Mouse (Mus musculus) intestine, embryonic 14.5 days (tissue): ENCODE measurements around the gene Mpl. TPM values are rescaled to one million over a fixed set of nuclear protein-coding genes. Genes with fewer than 3 reads are reported as not detected.

Experiments used
- ATAC-seq: fragments of 200-750 bp; cut with Nextera tagmentation; replicated peaks from 2 replicates; pipeline ENCODE4 v1.8.0; 2017; ENCODE audit warnings: low read depth, moderate number of reproducible peaks, moderate TSS enrichment, moderate library complexity; ENCODE audit not compliant: low FRiP score, low TSS enrichment
- DNase-seq: peaks from one replicate; pipeline ENCODE4 v3.0.0-alpha.2; 2018; ENCODE audit warnings: low spot score
- H3K27ac ChIP-seq: fragments of 300-500 bp; sonication (generic); 2 replicates; pipeline ENCODE4 v1.5.1; 2014; ENCODE audit warnings: low read depth, mild to moderate bottlenecking, control low read depth
- H3K27me3 ChIP-seq: fragments of 300-500 bp; sonication (generic); replicated peaks from 2 replicates; pipeline ENCODE4 v1.6.1; 2014; ENCODE audit warnings: low read length, control low read depth; ENCODE audit not compliant: control insufficient read depth, insufficient read depth
- H3K36me3 ChIP-seq: fragments of 300-500 bp; sonication (generic); 2 replicates; pipeline ENCODE4 v1.6.1; 2014; ENCODE audit warnings: low read length, control low read depth; ENCODE audit not compliant: control insufficient read depth, insufficient read depth
- H3K4me1 ChIP-seq: fragments of 300-500 bp; sonication (generic); replicated peaks from 2 replicates; pipeline ENCODE4 v1.6.1; 2014; ENCODE audit warnings: low read length, control low read depth, mixed read lengths; ENCODE audit not compliant: control insufficient read depth, insufficient read depth
- H3K4me2 ChIP-seq: fragments of 300-500 bp; sonication (generic); 2 replicates; pipeline ENCODE4 v1.6.1; 2014; ENCODE audit warnings: low read length
- H3K4me3 ChIP-seq: fragments of 300-500 bp; sonication (generic); 2 replicates; pipeline ENCODE4 v1.5.1; 2014; ENCODE audit warnings: low read depth, low read length, control low read depth, mixed read lengths
- H3K9ac ChIP-seq: fragments of 300-500 bp; sonication (generic); 2 replicates; pipeline ENCODE4 v1.6.1; 2014; ENCODE audit warnings: mild to moderate bottlenecking, low read length
- H3K9me3 ChIP-seq: fragments of 300-500 bp; sonication (generic); 2 replicates; pipeline ENCODE4 v1.6.1; 2016; ENCODE audit warnings: low read length, control low read depth; ENCODE audit not compliant: control insufficient read depth
- WGBS: fragments of 180-500 bp; shearing (Covaris S2); extraction: QIAGEN DNeasy Blood & Tissue Kit; methylation state at CpG from one replicate; pipeline ENCODE4 v1.1.7; 2014; 5-methylcytosine and 5-hydroxymethylcytosine counted together
- polyA plus RNA-seq: library from polyadenylated mRNA; unstranded; fragments of >200 nt; fragmentation: Nextera tagmentation; extraction: Ambion mirVana; gene quantifications from 2 replicates; pipeline ENCODE4 v1.2.1, GENCODE M21; 2014

Mpl gene
- polyA plus RNA-seq, 1 experiment from 2014 or later = 0.46 TPM

DNA sequence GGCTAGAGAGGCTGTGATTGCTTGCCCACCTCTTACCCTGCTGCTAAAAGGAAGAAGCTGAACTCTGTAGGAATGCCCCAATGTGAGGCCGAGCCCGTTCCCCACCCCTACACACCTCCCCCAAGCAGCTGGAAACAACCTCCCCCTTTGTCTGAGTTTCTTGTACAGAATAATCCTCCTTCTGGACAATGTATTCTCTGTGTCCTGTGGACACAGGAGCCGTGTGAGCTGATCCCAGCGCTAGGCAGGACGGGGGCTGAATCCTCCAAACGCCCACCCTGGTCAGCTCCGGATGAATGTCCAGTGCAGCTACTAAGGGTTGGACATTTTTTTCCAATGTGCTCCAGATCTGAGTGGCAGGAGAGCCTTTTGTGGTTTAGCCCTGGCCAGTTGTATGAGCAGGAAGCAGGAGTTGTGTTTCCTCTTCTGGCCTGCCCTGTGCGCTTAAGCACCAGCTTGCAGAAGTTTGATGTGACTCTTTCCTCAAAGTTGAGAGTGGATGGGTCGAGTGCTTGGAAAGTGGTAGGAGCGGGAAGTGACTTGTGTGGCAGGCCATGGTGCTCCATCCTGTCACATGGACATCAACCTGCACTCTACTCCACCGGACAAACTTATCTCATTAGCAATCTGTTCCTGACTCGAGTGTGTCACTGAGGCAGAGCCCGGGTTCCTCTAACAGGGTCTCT, 40.1 kb downstream of the Mpl start:
- Histone ChIP-seq H3K9me3 (no peaks in the 10 kb centered on the region), H3K9ac (no peak overlapping the region), H3K27ac (no peak overlapping the region), H3K36me3 (peaks cover 85% of the 10 kb centered on the region), H3K4me2 (no peak overlapping the region), H3K4me1 (no peaks in the 10 kb centered on the region), H3K4me3 (no peak overlapping the region), H3K27me3 (no peaks in the 10 kb centered on the region)
- ATAC-seq (no peak), DNase-seq (no peak)
- 83% methylated on average over 13 of the region's 13 CpGs for WGBS

DNA sequence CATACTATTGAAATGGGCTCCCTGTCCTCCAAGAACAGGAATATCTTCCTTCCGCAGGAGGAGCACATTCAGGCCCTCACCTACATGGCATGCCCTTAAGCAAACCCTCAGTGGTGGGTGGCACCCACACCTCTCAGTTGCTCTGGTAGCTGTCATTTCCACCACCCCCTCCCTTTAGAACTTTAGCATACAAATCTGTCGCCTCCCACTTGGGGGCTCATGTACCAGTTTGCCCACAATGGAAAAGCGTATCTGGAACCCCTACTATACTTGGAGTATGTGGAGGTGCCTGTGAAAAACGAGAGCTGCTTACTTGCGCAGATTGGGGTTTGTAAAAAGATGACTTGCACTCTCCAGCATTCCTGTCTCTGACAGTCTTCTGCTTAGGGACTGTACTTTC, 41.0 kb downstream of the Mpl start:
- Histone ChIP-seq H3K4me1 (no peaks in the 10 kb centered on the region), H3K27ac (0 out of 2 replicates have a peak overlapping the region, but pooled peaks have one; percentile 7), H3K4me2 (no peak overlapping the region), H3K9me3 (no peaks in the 10 kb centered on the region), H3K36me3 (peaks cover 89% of the 10 kb centered on the region), H3K4me3 (no peak overlapping the region), H3K27me3 (no peaks in the 10 kb centered on the region), H3K9ac (no peak overlapping the region)
- no peak for ATAC-seq
- DNase-seq = no peak
- WGBS = 91% methylated on average over 5 of the region's 5 CpGs

DNA sequence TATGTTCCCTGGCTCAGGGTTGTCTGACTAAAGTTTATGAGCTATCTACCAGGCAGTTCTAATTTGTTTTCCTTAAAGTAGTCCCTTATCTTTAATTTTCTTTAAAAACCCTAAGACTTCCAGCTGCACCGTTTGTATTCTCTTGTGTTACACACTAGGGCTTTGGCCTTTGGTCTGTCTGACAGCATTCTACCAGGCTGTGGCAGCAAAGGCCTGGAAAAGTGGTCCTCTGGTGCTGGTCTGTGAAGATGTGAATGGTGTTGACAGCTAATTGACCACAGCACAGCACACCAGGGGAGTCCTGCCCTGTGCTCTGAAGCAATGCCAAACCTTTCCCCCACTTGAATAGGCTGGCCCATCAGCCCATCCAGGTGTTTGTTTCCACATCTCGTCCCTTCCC, 41.5 kb downstream of the Mpl start:
- no peaks in the 10 kb centered on the region for H3K4me1 ChIP-seq
- WGBS = 79% methylated on average over 2 of the region's 2 CpGs

DNA sequence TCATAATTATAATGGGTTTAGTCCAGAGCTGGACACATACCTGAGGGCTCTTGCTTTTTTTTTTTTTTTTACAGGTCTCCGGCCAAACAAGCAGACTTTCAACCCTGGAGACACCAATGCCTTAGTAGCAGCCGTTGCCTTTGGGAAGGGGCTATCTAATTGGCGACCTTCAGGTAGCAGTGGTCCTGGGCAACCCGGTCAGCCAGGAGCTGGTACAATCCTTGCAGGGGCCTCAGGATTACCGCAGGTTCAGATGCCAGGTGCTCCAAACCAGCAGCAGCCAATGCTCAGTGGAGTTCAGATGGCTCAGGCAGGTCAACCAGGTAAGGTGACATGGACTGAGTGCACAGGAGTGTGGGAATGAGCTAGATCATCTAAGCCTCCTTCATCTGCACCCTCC, 43.8 kb downstream of the Mpl start:
- DNase-seq (no peak), ATAC-seq (no peak)
- H3K4me1 ChIP-seq = peaks cover 8% of the 10 kb centered on the region
- H3K9me3 ChIP-seq = no peaks in the 10 kb centered on the region
- H3K9ac ChIP-seq = no peak overlapping the region
- H3K4me3 ChIP-seq = no peak overlapping the region
- H3K27ac ChIP-seq = no peak overlapping the region
- H3K27me3 ChIP-seq = no peaks in the 10 kb centered on the region
- peaks cover 77% of the 10 kb centered on the region for H3K36me3 ChIP-seq
- 94% methylated on average over 5 of the region's 5 CpGs for WGBS
- no peak overlapping the region for H3K4me2 ChIP-seq

More for the DNA sequence above, 41.5 kb downstream of the Mpl start:
- no peaks in the 10 kb centered on the region for H3K9me3 ChIP-seq
- no peak overlapping the region for H3K27ac ChIP-seq
- peaks cover 89% of the 10 kb centered on the region for H3K36me3 ChIP-seq
- no peaks in the 10 kb centered on the region for H3K27me3 ChIP-seq
- no peak overlapping the region for H3K4me3 ChIP-seq
- no peak overlapping the region for H3K4me2 ChIP-seq
- no peak for ATAC-seq
- no peak for DNase-seq
- no peak overlapping the region for H3K9ac ChIP-seq

DNA sequence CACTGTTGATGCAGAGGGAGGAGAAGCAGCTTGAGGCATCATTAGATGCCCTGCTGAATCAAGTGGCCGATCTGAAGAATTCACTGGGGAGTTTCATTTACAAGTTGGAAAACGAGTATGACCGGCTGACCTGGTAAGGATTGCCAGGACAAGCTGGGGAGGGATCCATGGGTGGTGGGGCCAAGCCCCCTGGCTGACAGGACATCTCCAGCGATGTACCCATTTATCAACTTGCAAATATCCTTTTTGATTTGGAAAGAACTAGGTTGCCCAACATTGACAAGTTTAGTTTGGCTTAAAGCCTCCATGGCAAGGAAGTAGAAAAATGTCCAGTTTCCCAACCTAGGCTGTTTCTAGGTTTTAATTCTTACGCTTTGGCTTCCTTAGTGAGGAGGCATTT, 46.4 kb downstream of the Mpl start:
- WGBS = 92% methylated on average over 5 of the region's 5 CpGs
- Histone ChIP-seq H3K4me3 (no peak overlapping the region), H3K27ac (no peak overlapping the region), H3K9ac (no peak overlapping the region), H3K36me3 (peaks cover 52% of the 10 kb centered on the region), H3K4me1 (peaks cover 14% of the 10 kb centered on the region), H3K4me2 (no peak overlapping the region), H3K9me3 (no peaks in the 10 kb centered on the region), H3K27me3 (no peaks in the 10 kb centered on the region)
- DNase-seq = no peak
- ATAC-seq = no peak

DNA sequence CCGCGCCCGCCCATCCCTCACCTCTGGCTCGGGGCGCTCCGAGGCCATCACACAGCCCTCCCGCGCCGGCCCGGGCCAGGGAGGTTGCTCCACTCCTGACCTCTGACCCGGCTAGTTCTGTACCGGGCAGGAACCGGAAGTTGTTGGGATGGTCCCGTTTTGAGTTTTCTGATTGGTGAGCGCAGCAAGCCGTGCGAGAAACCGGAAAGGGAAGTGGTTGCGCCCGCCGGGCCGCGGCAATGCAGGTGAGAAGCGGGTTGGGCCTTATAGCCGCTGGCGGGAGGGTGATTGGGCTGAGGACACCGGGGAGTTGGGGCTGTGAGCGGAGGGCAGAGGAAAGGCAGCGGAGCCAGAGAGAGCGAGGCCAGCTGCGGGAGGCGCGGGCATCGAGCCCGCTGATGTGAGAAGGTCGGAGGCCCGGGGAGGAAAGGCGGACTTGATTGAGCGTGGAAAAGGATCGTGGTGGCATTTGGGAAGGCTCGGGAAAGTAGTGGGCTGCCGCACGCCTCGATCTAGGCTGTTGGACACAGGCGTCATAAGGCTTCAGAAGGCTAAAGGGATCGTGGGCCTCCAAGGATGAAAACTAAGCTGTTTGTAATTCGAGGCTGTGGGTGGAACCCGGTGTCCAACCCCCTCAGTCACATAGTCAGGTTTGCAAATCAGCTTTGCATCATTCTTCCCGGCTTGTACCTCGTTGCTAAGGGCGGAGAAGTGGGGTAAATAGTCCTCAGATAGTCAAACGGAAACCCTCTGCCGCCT, 48.0 kb downstream of the Mpl start, which contains the start of the genes Szt2 and Med8:
Szt2 (minus strand) TSS at position 132 of the 759 bp plus-strand sequence.
Med8 (plus strand) TSS at position 196 of the 759 bp plus-strand sequence.
- H3K9ac ChIP-seq = peak within 1 kb of the TSS; percentile 87
- peak within 1 kb of the TSS; percentile 91 for H3K4me2 ChIP-seq
- H3K36me3 ChIP-seq = peaks cover 40% of the 10 kb centered on the region
- ATAC-seq (peak; percentile 94), DNase-seq (peak; percentile 90)
- H3K9me3 ChIP-seq = no peaks in the 10 kb centered on the region
- WGBS = under 1% methylated on average over 53 of the region's 53 CpGs
- H3K4me1 ChIP-seq = peaks cover 14% of the 10 kb centered on the region
- H3K4me3 ChIP-seq = peak within 1 kb of the TSS; percentile 98
- peak within 1 kb of the TSS; percentile 47; the same call in 1 of the 2 replicates for H3K27ac ChIP-seq
- H3K27me3 ChIP-seq = no peaks in the 10 kb centered on the region

DNA sequence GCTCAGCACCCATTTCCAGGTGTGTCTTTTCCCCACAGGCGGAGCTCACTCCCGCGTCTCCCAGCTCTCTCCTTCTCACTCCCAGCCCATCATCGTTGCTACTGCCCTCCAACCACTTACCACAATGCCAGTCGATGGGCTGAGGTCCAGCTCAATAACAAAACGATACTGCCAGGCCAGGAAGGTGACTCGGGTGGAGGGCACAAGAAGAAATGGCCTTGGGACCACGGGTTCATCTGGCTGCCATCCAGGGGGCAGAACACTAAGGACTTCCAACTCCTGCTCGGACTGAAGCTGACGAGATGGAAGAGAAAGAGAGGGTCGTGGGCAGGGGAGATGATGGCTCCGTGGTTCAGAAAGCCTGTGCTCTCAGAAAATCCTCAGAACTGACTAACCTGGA, 54.6 kb downstream of the Mpl start:
- H3K4me1 ChIP-seq = no peaks in the 10 kb centered on the region
- ATAC-seq (no peak), DNase-seq (no peak)
- no peaks in the 10 kb centered on the region for H3K9me3 ChIP-seq
- no peaks in the 10 kb centered on the region for H3K27me3 ChIP-seq
- H3K4me3 ChIP-seq = no peak overlapping the region
- H3K36me3 ChIP-seq = peaks cover 56% of the 10 kb centered on the region
- no peak overlapping the region for H3K4me2 ChIP-seq
- WGBS = 93% methylated on average over 12 of the region's 12 CpGs
- H3K9ac ChIP-seq = no peak overlapping the region
- H3K27ac ChIP-seq = no peak overlapping the region

DNA sequence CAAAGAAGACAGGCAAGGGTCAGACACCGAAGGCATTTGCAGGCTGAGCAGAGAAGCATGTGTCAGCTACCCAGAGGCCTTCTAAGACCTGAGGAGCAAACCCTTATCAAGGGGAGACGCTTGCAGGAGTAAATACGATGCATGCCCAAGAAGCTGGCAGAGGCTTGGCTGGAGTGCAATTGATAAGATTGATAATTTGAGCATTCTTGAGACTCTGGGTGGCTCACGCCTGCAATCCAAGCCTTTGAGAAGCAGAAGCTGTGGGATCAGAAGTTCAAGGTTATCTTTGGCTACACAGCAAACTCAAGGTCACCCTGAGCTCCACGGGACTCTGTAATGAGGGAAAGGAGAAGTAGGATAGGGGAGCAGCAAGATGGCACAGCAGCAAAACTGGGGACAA, 55.4 kb downstream of the Mpl start:
- H3K4me1 ChIP-seq = no peaks in the 10 kb centered on the region
- H3K9me3 ChIP-seq = no peaks in the 10 kb centered on the region
- H3K9ac ChIP-seq = no peak overlapping the region
- DNase-seq (no peak), ATAC-seq (no peak)
- WGBS = 88% methylated on average over 5 of the region's 5 CpGs
- peaks cover 64% of the 10 kb centered on the region for H3K36me3 ChIP-seq
- no peaks in the 10 kb centered on the region for H3K27me3 ChIP-seq
- H3K4me2 ChIP-seq = no peak overlapping the region
- H3K27ac ChIP-seq = no peak overlapping the region
- no peak overlapping the region for H3K4me3 ChIP-seq
